Mouse (Mus musculus) thymus, adult 18-20 months (tissue): ENCODE data around the gene Fam69a.
"Not testable (repeated sequence)": the region's sequence is repeated elsewhere in the genome, so short reads cannot be mapped to it uniquely, and the experiment has no call there.

Experiments
- DNase-seq, 2 experiments: peaks; one replicate each; pipeline ENCODE4 v3.0.0; 2022; ENCODE audit warnings: mixed read lengths in 2 of 2

The Fam69a gene

DNA sequence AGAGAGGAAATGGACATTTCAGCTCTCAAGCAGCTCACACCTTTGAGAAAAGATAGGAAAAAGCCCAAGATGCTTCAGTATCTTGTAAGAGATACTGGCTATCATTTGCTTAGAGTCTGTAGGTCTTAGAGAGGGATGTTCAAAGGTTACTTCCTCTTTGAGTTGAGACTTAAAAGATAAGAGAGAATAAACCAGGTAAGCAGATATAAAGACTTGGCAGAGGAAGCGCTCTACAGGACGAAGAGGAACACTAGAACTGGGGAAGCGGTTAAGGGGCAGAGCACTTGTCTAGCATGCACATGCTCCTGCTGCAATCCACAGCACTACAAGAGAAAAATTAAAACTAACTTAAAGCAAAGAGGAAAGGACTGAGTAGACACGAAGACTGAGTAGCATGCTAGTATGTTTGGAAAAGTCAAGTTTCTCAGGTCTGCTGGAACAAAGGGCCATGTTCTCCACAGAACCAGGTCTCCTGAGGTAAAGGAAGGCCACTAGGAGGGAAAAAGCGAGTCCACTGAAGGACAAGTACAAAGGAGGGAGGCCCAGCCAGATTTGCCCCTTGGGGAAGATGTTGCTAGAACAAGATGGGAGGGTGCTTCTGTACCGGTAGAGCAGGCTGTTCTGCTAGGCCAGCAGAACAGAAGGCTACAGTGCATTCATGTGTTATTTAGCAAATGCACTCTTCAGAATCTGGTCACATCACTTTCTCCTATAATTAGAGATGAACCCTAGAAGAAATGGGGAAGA lies 8.4 kb downstream of the Fam69a start:
- DNase-seq: peak in 1 of 2 experiments; percentile 24

DNA sequence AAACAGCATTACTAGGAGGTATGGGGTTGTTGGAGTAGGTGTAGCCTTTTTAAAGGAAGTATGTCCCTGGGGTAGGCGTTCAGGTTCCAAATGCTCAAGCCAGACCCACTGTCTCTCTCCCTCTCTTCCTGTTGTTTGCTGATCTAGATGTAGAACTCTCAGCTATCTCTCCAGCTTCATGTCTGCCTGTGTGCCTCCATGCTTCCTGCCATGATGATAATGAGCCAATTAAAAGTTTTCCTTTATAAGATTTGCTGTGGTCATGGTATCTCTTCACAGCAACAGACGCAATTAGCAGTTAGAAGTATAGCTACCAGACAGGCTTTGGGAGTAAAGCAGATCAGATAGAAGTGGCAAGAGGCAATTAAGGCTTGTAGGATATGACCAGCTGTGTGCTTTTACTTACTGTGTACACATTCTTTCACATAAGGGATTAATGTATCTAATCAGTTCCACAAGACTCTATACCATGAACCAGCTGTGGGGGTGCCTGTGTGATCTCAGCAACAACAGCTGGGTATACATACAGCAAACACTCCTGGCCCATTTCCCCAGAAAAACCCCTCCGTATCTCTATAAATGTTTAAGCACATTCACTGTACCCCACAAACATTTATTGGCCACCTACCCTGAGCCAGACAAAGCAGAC lies 9.1 kb downstream of the Fam69a start:
- DNase-seq: no peak

GRCm38 (mm10) chr5:107973310-107973709 lies 13.6 kb downstream of the Fam69a start:
- DNase-seq: no peak

GRCm38 (mm10) chr5:107972444-107973272 lies 14.2 kb downstream of the Fam69a start:
- no peak for DNase-seq

DNA sequence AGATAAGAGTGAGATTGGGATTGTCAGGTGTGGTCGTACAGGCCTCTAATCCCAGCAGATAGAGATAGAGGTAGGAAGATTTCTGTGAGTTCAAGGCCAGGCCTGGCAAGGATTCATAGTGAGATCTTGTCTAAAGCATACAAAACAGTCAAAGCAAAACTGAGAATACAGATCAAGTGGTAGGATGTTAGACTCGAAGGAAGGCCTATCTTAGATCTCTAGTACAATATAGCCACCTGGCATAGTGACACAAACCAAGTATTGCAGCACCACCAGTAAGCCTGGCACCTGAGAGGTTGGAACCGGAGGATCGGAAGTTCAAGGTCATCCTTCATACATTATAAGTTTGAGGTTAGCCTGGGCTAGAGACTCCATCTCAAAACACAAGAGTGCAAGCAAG lies 15.8 kb downstream of the Fam69a start:
- DNase-seq: no peak

- DNase-seq: not testable (repeated sequence)
These were observed 17.1 kb downstream of the Fam69a start for GRCm38 (mm10) chr5:107969818-107970217.

DNA sequence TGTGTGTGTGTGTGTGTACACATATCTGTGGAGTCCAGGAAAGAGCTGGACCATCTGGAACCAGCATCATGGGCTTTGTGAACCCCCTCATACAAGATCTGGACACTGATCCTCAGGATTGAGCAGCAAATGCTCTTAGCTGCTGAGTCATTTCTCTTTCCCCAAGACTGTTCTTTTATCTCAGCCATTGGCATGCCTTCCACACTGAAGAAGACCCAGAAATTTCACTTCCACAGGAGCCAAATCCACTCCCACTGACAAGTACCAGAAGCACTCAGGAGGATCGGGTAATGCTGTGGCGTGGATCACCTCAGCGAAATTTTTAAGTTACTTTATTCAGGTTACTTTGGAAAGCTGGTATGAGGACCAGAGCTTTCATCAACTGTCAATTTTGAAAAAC lies 18.8 kb downstream of the Fam69a start:
- DNase-seq: no peak

GRCm38 (mm10) chr5:107966841-107967457 lies 19.9 kb downstream of the Fam69a start:
- DNase-seq: no peak

DNA sequence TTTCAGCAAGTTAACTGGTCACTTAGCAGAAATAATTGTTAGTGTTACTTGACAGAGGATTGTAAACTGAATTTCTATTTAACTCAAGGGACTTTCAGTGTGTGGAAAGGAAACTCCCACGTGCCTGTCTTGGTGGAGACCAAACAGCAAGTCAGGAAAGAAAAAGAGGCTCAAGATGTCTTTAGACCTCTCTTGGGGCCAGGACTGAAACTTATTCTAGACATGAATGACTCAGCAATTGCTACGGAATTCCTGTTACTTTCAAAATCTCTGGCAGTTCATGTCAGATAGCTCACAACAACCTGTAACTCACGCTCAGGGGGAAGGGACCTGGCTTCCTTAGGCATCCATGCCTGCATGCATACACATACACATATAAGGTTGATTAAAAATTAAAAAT lies 20.7 kb downstream of the Fam69a start:
- DNase-seq: no peak

DNA sequence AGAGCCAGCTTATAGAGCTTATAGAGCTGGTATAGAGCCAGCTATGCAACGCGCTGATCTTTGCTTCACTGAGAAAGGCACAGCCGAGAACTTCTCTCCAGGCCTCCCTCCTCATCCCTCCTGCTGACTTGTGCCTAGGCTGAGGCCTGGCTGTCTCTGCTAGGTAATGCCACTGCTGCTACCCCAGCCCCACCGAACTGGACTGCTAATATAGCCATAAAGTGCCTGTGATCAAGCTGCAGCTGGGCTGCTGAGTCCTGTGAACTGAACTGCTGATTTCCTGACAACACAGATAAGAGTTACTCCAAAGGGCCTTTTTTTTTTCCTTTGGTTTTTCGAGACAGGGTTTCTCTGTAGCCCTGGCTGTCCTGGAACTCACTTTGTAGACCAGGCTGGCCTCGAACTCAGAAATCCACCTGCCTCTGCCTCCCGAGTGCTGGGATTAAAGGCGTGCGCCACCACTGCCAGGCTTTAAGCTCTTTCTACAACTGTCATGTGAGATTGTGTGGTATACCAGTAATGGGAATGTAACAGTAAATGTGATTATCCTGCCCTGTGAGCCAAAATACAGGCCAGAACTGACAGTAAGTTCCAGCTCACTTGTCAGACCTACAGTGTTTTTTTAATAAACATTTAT lies 21.4 kb downstream of the Fam69a start:
- DNase-seq: no peak

- DNase-seq: no peak
These were observed 22.7 kb downstream of the Fam69a start for GRCm38 (mm10) chr5:107964031-107964758.

GRCm38 (mm10) chr5:107961438-107962251 lies 25.2 kb downstream of the Fam69a start:
- DNase-seq: peak in 1 of 2 experiments; percentile 54

DNA sequence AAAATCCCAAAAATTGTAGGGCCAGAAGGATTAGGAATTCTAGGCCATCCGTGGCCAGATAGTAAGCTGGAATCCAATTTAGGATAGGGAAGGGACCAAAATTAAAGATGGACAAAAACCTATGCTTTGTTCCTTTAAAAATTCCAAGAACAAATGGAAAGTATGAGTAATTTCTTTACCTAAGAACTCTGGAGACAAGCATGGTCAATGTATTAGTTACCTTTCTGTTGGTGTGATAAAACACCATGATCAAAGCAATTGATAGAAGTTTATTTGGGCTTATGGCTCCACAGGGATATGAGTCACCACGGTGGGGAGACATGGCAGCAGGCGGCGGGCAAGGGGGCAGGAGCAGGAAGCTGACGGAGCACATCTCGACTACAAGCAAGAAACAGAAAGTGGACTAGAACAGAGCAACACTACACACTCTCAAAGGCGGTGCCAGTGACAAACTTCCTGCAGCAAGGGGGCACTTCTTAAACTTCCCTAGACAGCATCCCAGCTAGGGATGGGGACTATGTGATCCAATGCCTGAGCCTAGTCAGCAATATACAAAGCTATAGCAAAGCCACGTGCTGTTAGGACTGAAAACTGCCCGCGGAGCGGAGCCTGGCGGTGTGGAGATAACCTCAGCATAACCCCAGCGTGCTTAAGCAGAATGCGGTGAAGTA lies 26.2 kb downstream of the Fam69a start:
- DNase-seq: peak; percentile 40 to 57

GRCm38 (mm10) chr5:107959624-107960300 lies 27.1 kb downstream of the Fam69a start:
- no peak for DNase-seq

DNA sequence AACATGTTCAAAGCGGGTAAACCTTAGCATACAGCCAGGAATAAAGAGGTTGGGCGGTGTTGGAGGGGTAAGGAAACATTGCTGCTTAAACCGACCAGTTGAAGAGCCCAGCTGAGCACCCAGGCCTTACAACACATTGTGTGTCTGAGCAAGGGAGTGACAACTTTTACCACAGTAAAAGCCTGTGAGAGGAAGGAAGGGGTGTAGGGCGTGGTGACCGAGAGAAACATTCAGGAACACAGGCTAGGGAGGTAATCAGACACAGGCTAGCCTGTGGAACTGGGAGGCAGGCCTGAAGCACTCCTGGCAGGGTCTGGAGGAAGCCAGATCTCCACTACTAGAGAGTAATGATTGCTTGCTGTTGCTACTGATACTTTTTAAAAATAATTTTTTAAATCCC lies 36.2 kb downstream of the Fam69a start:
- DNase-seq: peak in 1 of 2 experiments; percentile 29

DNA sequence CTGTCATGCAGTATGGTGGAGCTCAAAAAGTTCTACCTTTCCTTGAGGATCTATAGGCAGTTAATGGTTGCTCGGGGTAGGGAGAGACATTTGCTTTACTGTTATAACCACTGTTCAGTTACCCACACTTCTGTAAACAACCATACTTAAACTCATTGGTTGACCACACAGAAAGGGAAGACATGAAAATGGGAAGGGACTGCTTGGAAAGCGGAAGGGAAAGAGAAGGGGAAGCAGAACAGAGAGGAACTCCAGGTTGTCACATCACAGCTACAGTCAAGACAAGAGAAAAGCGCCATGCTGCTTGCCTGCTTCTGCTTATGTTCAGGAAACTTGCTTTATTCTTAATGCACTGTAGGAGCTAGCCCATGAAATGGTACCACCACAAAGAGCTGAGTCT lies 37.3 kb downstream of the Fam69a start:
- DNase-seq: no peak

GRCm38 (mm10) chr5:107948899-107949298 lies 38.0 kb downstream of the Fam69a start:
- DNase-seq: no peak

DNA sequence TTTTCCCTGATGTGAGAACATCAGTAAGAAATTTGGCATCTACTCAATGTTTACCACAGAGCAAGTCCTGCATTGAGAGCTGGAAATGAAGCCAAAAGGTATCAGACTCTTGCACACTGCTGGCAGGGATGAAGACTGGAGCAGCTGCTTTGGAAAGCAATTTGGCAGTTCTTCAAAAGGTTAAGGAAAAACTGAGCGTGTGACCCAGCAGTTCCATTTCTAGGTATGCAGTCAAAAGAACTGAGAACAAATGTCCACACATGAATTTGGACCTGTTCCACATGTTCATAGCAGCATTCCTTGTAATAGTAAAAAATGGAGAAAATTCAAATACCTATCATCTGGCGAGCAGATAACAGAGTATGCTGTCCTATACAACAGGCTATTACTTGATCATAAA lies 39.3 kb downstream of the Fam69a start:
- no peak for DNase-seq

DNA sequence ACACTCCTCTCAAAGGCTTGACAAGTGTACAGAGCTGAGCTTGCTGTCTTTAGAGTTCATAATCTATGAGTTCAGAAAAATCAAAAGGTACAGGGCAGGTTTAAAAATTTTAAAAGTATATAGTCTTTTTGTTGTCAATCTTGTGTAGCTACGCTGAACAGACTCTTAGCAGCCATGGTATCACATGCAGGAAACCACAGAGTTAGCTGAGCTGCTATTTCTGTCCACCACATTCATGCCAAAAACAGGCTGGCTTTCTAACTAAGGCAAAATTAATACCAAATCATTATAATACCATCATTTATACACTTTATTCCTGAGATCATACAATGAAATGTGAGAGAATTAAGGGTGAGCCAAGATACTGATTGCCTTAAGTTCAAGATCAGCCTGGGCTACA lies 40.4 kb downstream of the Fam69a start:
- DNase-seq: no peak

DNA sequence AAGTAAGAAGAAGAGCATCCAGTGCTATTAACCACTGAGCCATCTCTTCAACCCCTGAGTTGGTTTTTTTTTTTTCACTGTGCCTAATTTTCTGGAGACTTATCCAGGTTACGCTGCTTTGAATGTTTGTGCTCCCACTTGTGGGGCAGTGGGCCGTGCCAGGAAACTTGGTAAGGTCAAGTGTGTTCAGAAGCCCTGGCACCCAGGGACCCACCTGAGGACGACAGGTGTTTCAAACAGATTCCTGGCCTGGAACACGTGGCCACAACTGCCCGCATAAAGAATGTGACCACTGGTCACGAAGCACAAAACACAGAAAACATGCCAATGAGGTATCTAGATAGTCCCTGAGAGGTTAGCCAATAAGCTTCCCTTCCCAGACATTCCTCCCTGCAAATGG lies 43.4 kb downstream of the Fam69a start:
- DNase-seq: no peak
